In the genomic region with DNA sequence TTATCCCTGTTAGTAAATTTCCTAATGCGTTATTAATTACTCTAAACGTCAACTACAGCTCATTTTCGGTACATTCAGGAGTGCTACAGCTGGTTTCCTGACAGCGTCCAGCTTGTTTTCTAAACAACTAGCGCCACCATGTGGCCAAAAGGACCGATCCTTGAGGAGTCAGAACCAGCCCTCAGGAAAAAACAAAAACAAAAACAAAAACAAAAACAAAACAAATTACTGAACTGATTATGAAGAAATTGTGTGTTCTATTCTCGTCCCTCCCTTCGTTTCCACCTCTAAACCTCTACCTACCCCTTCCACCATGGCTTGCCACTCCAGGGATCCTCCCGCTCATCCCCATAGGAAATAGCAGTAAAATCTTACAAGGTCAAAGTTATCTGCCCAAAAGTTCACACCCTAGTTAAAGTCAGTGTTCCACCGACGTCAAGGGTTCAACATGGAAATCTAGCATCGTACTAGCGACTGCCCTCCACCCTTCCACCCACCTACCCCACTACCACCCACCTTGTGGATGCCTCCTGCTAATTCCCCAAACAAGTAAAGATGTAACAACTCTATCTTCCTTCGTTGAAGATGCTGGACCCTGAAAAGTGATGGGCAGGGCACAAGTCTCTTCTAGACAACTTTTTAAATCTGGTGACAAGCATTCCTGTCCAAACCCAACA, we compare ENCODE assay signal across 8 mouse cellular contexts. TPM values are rescaled to one million over a fixed set of nuclear protein-coding genes. Genes with fewer than 3 reads are reported as not detected.
DNase-seq lines count a peak whose midpoint lies in the region; ATAC-seq lines count a peak whose summit lies in the region.

No protein-coding gene starts in this region.

- peak; percentile 56 for DNase-seq in gastrocnemius, adult 18-20 months (ENCODE audit: low spot score)
- DNase-seq in gastrocnemius, postnatal 25 days: no peak
- DNase-seq in heart, adult 8-10 months (ENCODE audit: low spot score): peak; percentile 63
- peak; percentile 48 to 80 for DNase-seq in kidney, adult 8-10 months
- DNase-seq in midbrain, embryonic 14.5 days: peak; percentile 95
- peak; percentile 80 for DNase-seq in splenic B cell, adult 2 months (ENCODE audit: low read depth, low spot score)

- peak; percentile 76 for ATAC-seq in common myeloid progenitor, adult 5-6 weeks (replicated peaks; ENCODE audit: low read depth, poor library complexity, severe bottlenecking)
- no peak for ATAC-seq in limb, embryonic 12.5 days (ENCODE audit: insufficient number of reproducible peaks, insufficient read depth, low FRiP score, low TSS enrichment, low read depth)
- ATAC-seq in midbrain, embryonic 14.5 days (ENCODE audit: low FRiP score, low TSS enrichment): peak; percentile 60

- no peaks in the 10 kb centered on the region for H3K9me3 ChIP-seq in limb, embryonic 12.5 days
- no peaks in the 10 kb centered on the region for H3K9me3 ChIP-seq in midbrain, embryonic 14.5 days (ENCODE audit: control insufficient read depth, low read length)

- no peak overlapping the region for H3K27ac ChIP-seq in limb, embryonic 12.5 days
- H3K27ac ChIP-seq in midbrain, embryonic 14.5 days (replicated peaks; ENCODE audit: low read depth, low read length): no peak overlapping the region

- H3K4me1 ChIP-seq in limb, embryonic 12.5 days (replicated peaks): peaks cover 25% of the 10 kb centered on the region
- H3K4me1 ChIP-seq in midbrain, embryonic 14.5 days (ENCODE audit: control insufficient read depth, insufficient read depth, low read length): no peaks in the 10 kb centered on the region

- 19% methylated on average over 14 of the region's 14 CpGs for WGBS in limb, embryonic 12.5 days
- 17% methylated on average over 14 of the region's 14 CpGs for WGBS in midbrain, embryonic 14.5 days

- peaks cover 4% of the 10 kb centered on the region for H3K27me3 ChIP-seq in limb, embryonic 12.5 days
- no peaks in the 10 kb centered on the region; the same call in 1 of the 2 replicates for H3K27me3 ChIP-seq in midbrain, embryonic 14.5 days (ENCODE audit: control insufficient read depth, insufficient read depth, low read length)
- H3K27me3 ChIP-seq in splenic B cell, adult 2 months (ENCODE audit: control insufficient read depth, insufficient read depth, low read length, poor library complexity, severe bottlenecking): no peaks in the 10 kb centered on the region

- no peaks in the 10 kb centered on the region for H3K36me3 ChIP-seq in limb, embryonic 12.5 days
- H3K36me3 ChIP-seq in midbrain, embryonic 14.5 days (ENCODE audit: control insufficient read depth, insufficient read depth, low read length): no peaks in the 10 kb centered on the region
- no peaks in the 10 kb centered on the region for H3K36me3 ChIP-seq in splenic B cell, adult 2 months (ENCODE audit: control insufficient read depth, insufficient read depth, low read length, poor library complexity, severe bottlenecking)

- peak overlapping the region; percentile 53 for H3K4me2 ChIP-seq in limb, embryonic 12.5 days
- H3K4me2 ChIP-seq in midbrain, embryonic 14.5 days (ENCODE audit: low read length): peak overlapping the region; percentile 63

- no peak overlapping the region for H3K9ac ChIP-seq in limb, embryonic 12.5 days (replicated peaks)
- no peak overlapping the region; the same call in 1 of the 2 replicates for H3K9ac ChIP-seq in midbrain, embryonic 14.5 days (replicated peaks; ENCODE audit: low read length)

- peak overlapping the region; percentile 22 for H3K4me3 ChIP-seq in limb, embryonic 12.5 days (replicated peaks)
- peak overlapping the region; percentile 27 for H3K4me3 ChIP-seq in midbrain, embryonic 14.5 days (replicated peaks; ENCODE audit: low read depth, low read length)

RNA-seq across cellular contexts. Expression of a gene that starts 3.7 kb away (rescaled TPM):
- 10 to 100 TPM; 81.0 to 87.2 TPM for total RNA-seq in gastrocnemius, adult 18-20 months (2021)
- total RNA-seq in gastrocnemius, postnatal 25 days (2021): 10 to 100 TPM; 69.9 to 72.1 TPM
- total RNA-seq in common myeloid progenitor, adult 5-6 weeks (2017): 86.8 and 98.7 TPM in 2 replicates
- total RNA-seq in heart, adult 8-10 months (2022): 100 to 1,000 TPM in 1 of 4 experiments, 10 to 100 TPM in 3; 87.7 to 103 (median 92.8) TPM
- 57.7 and 58.1 TPM in 2 replicates for polyA plus RNA-seq in limb, embryonic 12.5 days (2016; fragmentation: Nextera tagmentation; extraction: Ambion mirVana)
- 46.0 and 49.4 TPM in 2 replicates for polyA plus RNA-seq in midbrain, embryonic 14.5 days (2014; fragmentation: Nextera tagmentation; extraction: Ambion mirVana)

RNA-seq across cellular contexts. Expression of a gene that starts 3.8 kb away (rescaled TPM):
- not detected for total RNA-seq in gastrocnemius, adult 18-20 months (2021)
- total RNA-seq in gastrocnemius, postnatal 25 days (2021): under 1 TPM in 1 of 2 experiments, not detected in 1; 0.35 TPM
- 0.14 TPM in 1 of 2 replicates, not detected in the other for total RNA-seq in common myeloid progenitor, adult 5-6 weeks (2017)
- total RNA-seq in heart, adult 8-10 months (2022): under 1 TPM in 2 of 4 experiments, not detected in 2; 0.03 to 0.06 TPM
- 0.34 and 0.51 TPM in 2 replicates for polyA plus RNA-seq in limb, embryonic 12.5 days (2016; fragmentation: Nextera tagmentation; extraction: Ambion mirVana)
- polyA plus RNA-seq in midbrain, embryonic 14.5 days (2014; fragmentation: Nextera tagmentation; extraction: Ambion mirVana): 0.19 and 0.20 TPM in 2 replicates

RNA-seq across cellular contexts. Expression of a gene that starts 25.2 kb away (rescaled TPM):
- total RNA-seq in gastrocnemius, adult 18-20 months (2021): 10 to 100 TPM; 10.2 to 11.4 TPM
- total RNA-seq in gastrocnemius, postnatal 25 days (2021): 1 to 10 TPM; 7.8 to 8.6 TPM
- 17.6 and 21.4 TPM in 2 replicates for total RNA-seq in common myeloid progenitor, adult 5-6 weeks (2017)
- total RNA-seq in heart, adult 8-10 months (2022): 10 to 100 TPM in 1 of 4 experiments, 1 to 10 TPM in 3; 8.7 to 10.3 (median 9.0) TPM
- polyA plus RNA-seq in limb, embryonic 12.5 days (2016; fragmentation: Nextera tagmentation; extraction: Ambion mirVana): 11.3 and 12.6 TPM in 2 replicates
- polyA plus RNA-seq in midbrain, embryonic 14.5 days (2014; fragmentation: Nextera tagmentation; extraction: Ambion mirVana): 6.6 and 11.5 TPM in 2 replicates

RNA-seq across cellular contexts. Expression of a gene that starts 28.5 kb away (rescaled TPM):
- not detected for total RNA-seq in gastrocnemius, adult 18-20 months (2021)
- not detected for total RNA-seq in gastrocnemius, postnatal 25 days (2021)
- 1.1 and 3.7 TPM in 2 replicates for total RNA-seq in common myeloid progenitor, adult 5-6 weeks (2017)
- not detected for total RNA-seq in heart, adult 8-10 months (2022)
- polyA plus RNA-seq in limb, embryonic 12.5 days (2016; fragmentation: Nextera tagmentation; extraction: Ambion mirVana): not detected in 2 replicates
- not detected in 2 replicates for polyA plus RNA-seq in midbrain, embryonic 14.5 days (2014; fragmentation: Nextera tagmentation; extraction: Ambion mirVana)
